Mouse (Mus musculus) gastrocnemius, adult 8-10 months (tissue): ENCODE measurements around the gene Samd9l. TPM values are rescaled to one million over a fixed set of nuclear protein-coding genes. Genes with fewer than 3 reads are reported as not detected.
"Not testable (repeated sequence)": the region's sequence is repeated elsewhere in the genome, so short reads cannot be mapped to it uniquely, and the experiment has no call there.

Source experiments
- DNase-seq, 2 experiments: peaks; one replicate each; pipeline ENCODE4 v3.0.0; 2022; ENCODE audit warnings: low spot score in 2 of 2
- total RNA-seq, 4 experiments: library from RNA; stranded (reverse); gene quantifications; 2 replicates each; pipeline ENCODE4 v1.2.4; 2022

The Samd9l gene
- total RNA-seq, 4 experiments from 2014 or later, result 2.4 to 4.3 (median 3.4) TPM

GRCm38 (mm10) chr6:3343603-3344247 lies 55.6 kb downstream of the Samd9l start:
- DNase-seq, result not testable (repeated sequence)

GRCm38 (mm10) chr6:3341479-3341878 lies 57.9 kb downstream of the Samd9l start:
- DNase-seq, result no peak

GRCm38 (mm10) chr6:3340928-3341327 lies 58.4 kb downstream of the Samd9l start:
- not testable (repeated sequence) for DNase-seq

- not testable (repeated sequence) for DNase-seq
Measured at GRCm38 (mm10) chr6:3339131-3339530, 60.2 kb downstream of the Samd9l start.

Other genes starting within 250 kb of the Samd9l start
- gene Hepacam2, start 98.7 kb upstream of the Samd9l start, total RNA-seq, result under 1 TPM in 3 of 4 experiments, not detected in 1; 0.12 to 0.43 (median 0.16) TPM
- gene Vps50, start 98.8 kb upstream of the Samd9l start, total RNA-seq, result 10 to 100 TPM; 20.1 to 24.6 (median 21.3) TPM